Mouse (Mus musculus): ENCODE results near the gene Lins1. TPM values are rescaled to one million over a fixed set of nuclear protein-coding genes. Genes with fewer than 3 reads are reported as not detected.

Gene Lins1
- 11.0 and 11.9 TPM in 2 replicates for polyA plus RNA-seq (2012; rRNA removed)

GRCm38 (mm10) chr7:66689620-66690360, at the start of gene Lins1:
Gene Lins1 (plus strand): TSS chr7:66689889.
- peak; percentile 85 for DNase-seq (ENCODE audit: low spot score)

- no peak for DNase-seq (ENCODE audit: low spot score)
Observed at GRCm38 (mm10) chr7:66645736-66646135, 44.0 kb upstream of the Lins1 start.

- no peak for DNase-seq (ENCODE audit: low spot score)
Observed at GRCm38 (mm10) chr7:66649181-66649580, 40.5 kb upstream of the Lins1 start.

GRCm38 (mm10) chr7:66650883-66651282, 38.8 kb upstream of the Lins1 start:
- no peak for DNase-seq (ENCODE audit: low spot score)

- DNase-seq (ENCODE audit: low spot score): no peak
Observed at GRCm38 (mm10) chr7:66652216-66652615, 37.5 kb upstream of the Lins1 start.

GRCm38 (mm10) chr7:66653596-66653995, 36.1 kb upstream of the Lins1 start:
- DNase-seq (ENCODE audit: low spot score): no peak

- DNase-seq (ENCODE audit: low spot score): no peak
Observed at GRCm38 (mm10) chr7:66655471-66655870, 34.2 kb upstream of the Lins1 start.

GRCm38 (mm10) chr7:66660291-66660690, 29.4 kb upstream of the Lins1 start:
- no peak for DNase-seq (ENCODE audit: low spot score)

GRCm38 (mm10) chr7:66660972-66661371, 28.7 kb upstream of the Lins1 start:
- no peak for DNase-seq (ENCODE audit: low spot score)

- no peak for DNase-seq (ENCODE audit: low spot score)
Observed at GRCm38 (mm10) chr7:66661572-66661971, 28.1 kb upstream of the Lins1 start.

- DNase-seq (ENCODE audit: low spot score): no peak
Observed at GRCm38 (mm10) chr7:66663548-66663947, 26.1 kb upstream of the Lins1 start.

- DNase-seq (ENCODE audit: low spot score): no peak
Observed at GRCm38 (mm10) chr7:66667064-66667463, 22.6 kb upstream of the Lins1 start.

GRCm38 (mm10) chr7:66675800-66676199, 13.9 kb upstream of the Lins1 start:
- no peak for DNase-seq (ENCODE audit: low spot score)

GRCm38 (mm10) chr7:66682119-66682863, 7.4 kb upstream of the Lins1 start:
- no peak for DNase-seq (ENCODE audit: low spot score)

- no peak for DNase-seq (ENCODE audit: low spot score)
Observed at GRCm38 (mm10) chr7:66688721-66689120, 968 bp upstream of the Lins1 start.

- DNase-seq (ENCODE audit: low spot score): no peak
Observed at GRCm38 (mm10) chr7:66689294-66689619, 432 bp upstream of the Lins1 start, which contains the start of gene Asb7. Gene Asb7 (minus strand): TSS chr7:66689596.

- DNase-seq (ENCODE audit: low spot score): no peak
Observed at GRCm38 (mm10) chr7:66694467-66694866, 4.8 kb downstream of the Lins1 start.

GRCm38 (mm10) chr7:66702721-66703120, 13.0 kb downstream of the Lins1 start:
- DNase-seq (ENCODE audit: low spot score): no peak

GRCm38 (mm10) chr7:66704631-66705030, 14.9 kb downstream of the Lins1 start:
- no peak for DNase-seq (ENCODE audit: low spot score)

GRCm38 (mm10) chr7:66711166-66711565, 21.5 kb downstream of the Lins1 start:
- DNase-seq (ENCODE audit: low spot score): no peak

GRCm38 (mm10) chr7:66724514-66724913, 34.8 kb downstream of the Lins1 start:
- no peak for DNase-seq (ENCODE audit: low spot score)

- no peak for DNase-seq (ENCODE audit: low spot score)
Observed at GRCm38 (mm10) chr7:66724954-66725353, 35.3 kb downstream of the Lins1 start.

GRCm38 (mm10) chr7:66728072-66728471, 38.4 kb downstream of the Lins1 start:
- DNase-seq (ENCODE audit: low spot score): no peak

Data from urinary bladder, adult 2 months (tissue).